Mouse (Mus musculus): ENCODE results near the gene Eml4.

The Eml4 gene

GRCm38 (mm10) chr17:83340895-83341524, 9.7 kb upstream of the Eml4 start:
- no peak for DNase-seq (ENCODE audit: low read depth, low spot score)

GRCm38 (mm10) chr17:83344226-83344625, 6.5 kb upstream of the Eml4 start:
- DNase-seq (ENCODE audit: low read depth, low spot score) = no peak

- no peak for DNase-seq (ENCODE audit: low read depth, low spot score)
Measured at GRCm38 (mm10) chr17:83348056-83348822, 2.5 kb upstream of the Eml4 start.

GRCm38 (mm10) chr17:83351119-83351531, 394 bp downstream of the Eml4 start:
- no peak for DNase-seq (ENCODE audit: low read depth, low spot score)

- no peak for DNase-seq (ENCODE audit: low read depth, low spot score)
Measured at GRCm38 (mm10) chr17:83351601-83352413, 1.1 kb downstream of the Eml4 start.

- DNase-seq (ENCODE audit: low read depth, low spot score) = no peak
Measured at GRCm38 (mm10) chr17:83352456-83352855, 1.7 kb downstream of the Eml4 start.

- no peak for DNase-seq (ENCODE audit: low read depth, low spot score)
Measured at GRCm38 (mm10) chr17:83353011-83353410, 2.3 kb downstream of the Eml4 start.

- DNase-seq (ENCODE audit: low read depth, low spot score) = no peak
Measured at GRCm38 (mm10) chr17:83353460-83353859, 2.7 kb downstream of the Eml4 start.

GRCm38 (mm10) chr17:83355481-83355880, 4.8 kb downstream of the Eml4 start:
- no peak for DNase-seq (ENCODE audit: low read depth, low spot score)

- no peak for DNase-seq (ENCODE audit: low read depth, low spot score)
Measured at GRCm38 (mm10) chr17:83359934-83360333, 9.2 kb downstream of the Eml4 start.

- no peak for DNase-seq (ENCODE audit: low read depth, low spot score)
Measured at GRCm38 (mm10) chr17:83360796-83361566, 10.2 kb downstream of the Eml4 start.

- DNase-seq (ENCODE audit: low read depth, low spot score) = no peak
Measured at GRCm38 (mm10) chr17:83363081-83363480, 12.3 kb downstream of the Eml4 start.

- no peak for DNase-seq (ENCODE audit: low read depth, low spot score)
Measured at GRCm38 (mm10) chr17:83364296-83364695, 13.6 kb downstream of the Eml4 start.

GRCm38 (mm10) chr17:83365130-83365529, 14.4 kb downstream of the Eml4 start:
- no peak for DNase-seq (ENCODE audit: low read depth, low spot score)

GRCm38 (mm10) chr17:83365614-83366355, 15.1 kb downstream of the Eml4 start:
- DNase-seq (ENCODE audit: low read depth, low spot score) = no peak

- DNase-seq (ENCODE audit: low read depth, low spot score) = no peak
Measured at GRCm38 (mm10) chr17:83367387-83367786, 16.7 kb downstream of the Eml4 start.

GRCm38 (mm10) chr17:83374123-83374522, 23.4 kb downstream of the Eml4 start:
- DNase-seq (ENCODE audit: low read depth, low spot score) = no peak

- no peak for DNase-seq (ENCODE audit: low read depth, low spot score)
Measured at GRCm38 (mm10) chr17:83375848-83376247, 25.1 kb downstream of the Eml4 start.

- DNase-seq (ENCODE audit: low read depth, low spot score) = no peak
Measured at GRCm38 (mm10) chr17:83376801-83377200, 26.1 kb downstream of the Eml4 start.

GRCm38 (mm10) chr17:83377755-83378443, 27.2 kb downstream of the Eml4 start:
- DNase-seq (ENCODE audit: low read depth, low spot score) = no peak

Measured in embryo, embryonic 11.5 days (tissue).